Mouse (Mus musculus) neural tube, embryonic 13.5 days (tissue): ENCODE results near the gene Zic5. TPM values are rescaled to one million over a fixed set of nuclear protein-coding genes. Genes with fewer than 3 reads are reported as not detected.
A peak's percentile ranks its signal among the peaks of the same experiment; 100 is the strongest.

Experiments
- ATAC-seq: fragments of 200-750 bp; cut with Nextera tagmentation; 2 replicates; pipeline ENCODE4 v1.8.0; 2017; ENCODE audit warnings: low read depth, mild to moderate bottlenecking, moderate TSS enrichment, moderate library complexity
- H3K27ac ChIP-seq: fragments of 300-500 bp; sonication (generic); replicated peaks from 2 replicates; pipeline ENCODE4 v1.5.1; 2015; ENCODE audit warnings: moderate library complexity, mild to moderate bottlenecking, inconsistent platforms
- H3K27me3 ChIP-seq: fragments of 300-500 bp; sonication (generic); 2 replicates; pipeline ENCODE4 v1.6.1; 2015; ENCODE audit warnings: mild to moderate bottlenecking, inconsistent platforms
- H3K36me3 ChIP-seq: fragments of 300-500 bp; sonication (generic); 2 replicates; pipeline ENCODE4 v1.6.1; 2015; ENCODE audit warnings: mild to moderate bottlenecking, inconsistent platforms
- H3K4me1 ChIP-seq: fragments of 300-500 bp; sonication (generic); replicated peaks from 2 replicates; pipeline ENCODE4 v1.6.1; 2015; ENCODE audit warnings: inconsistent platforms
- H3K4me2 ChIP-seq: fragments of 300-500 bp; sonication (generic); 2 replicates; pipeline ENCODE4 v1.6.1; 2015; ENCODE audit warnings: inconsistent platforms, mild to moderate bottlenecking, moderate library complexity
- H3K4me3 ChIP-seq: fragments of 300-500 bp; sonication (generic); 2 replicates; pipeline ENCODE4 v1.5.1; 2015; ENCODE audit warnings: mild to moderate bottlenecking, inconsistent platforms
- H3K9ac ChIP-seq: fragments of 300-500 bp; sonication (generic); 2 replicates; pipeline ENCODE4 v1.6.1; 2015; ENCODE audit warnings: moderate library complexity, mild to moderate bottlenecking, inconsistent platforms
- H3K9me3 ChIP-seq: fragments of 300-500 bp; sonication (generic); 2 replicates; pipeline ENCODE4 v1.6.1; 2016; ENCODE audit warnings: inconsistent platforms
- WGBS: fragments of 180-500 bp; shearing (Covaris S2); methylation state at CpG from one replicate; pipeline ENCODE4 v1.1.7; 2015; 5-methylcytosine and 5-hydroxymethylcytosine counted together
- polyA plus RNA-seq: library from polyadenylated mRNA; unstranded; fragments of >200 nt; fragmentation: Nextera tagmentation; extraction: Ambion mirVana; gene quantifications from 2 replicates; pipeline ENCODE4 v1.2.1, GENCODE M21; 2015

Zic5 gene
- 8.4 and 8.6 TPM in 2 replicates for polyA plus RNA-seq

GRCm38 (mm10) chr14:122464763-122465741 lies at the start of gene Zic5:
Zic5 (minus strand) TSS chr14:122465677.
- peak within 1 kb of the TSS; percentile 78 for H3K9ac ChIP-seq
- peak within 1 kb of the TSS; percentile 52 for H3K4me3 ChIP-seq
- under 1% methylated on average over 60 of the region's 62 CpGs for WGBS
- peaks cover 31% of the 10 kb centered on the region for H3K4me1 ChIP-seq
- no peaks in the 10 kb centered on the region for H3K9me3 ChIP-seq
- ATAC-seq: peak; percentile 76
- no peaks in the 10 kb centered on the region for H3K36me3 ChIP-seq
- H3K27ac ChIP-seq: peak within 1 kb of the TSS; percentile 87
- peak within 1 kb of the TSS; percentile 68 for H3K4me2 ChIP-seq
- H3K27me3 ChIP-seq: peaks cover 95% of the 10 kb centered on the region

GRCm38 (mm10) chr14:122513511-122514036 lies 48.1 kb upstream of the Zic5 start:
- Histone ChIP-seq H3K9ac (no peak overlapping the region), H3K27me3 (no peaks in the 10 kb centered on the region), H3K36me3 (no peaks in the 10 kb centered on the region), H3K9me3 (no peaks in the 10 kb centered on the region), H3K27ac (no peak overlapping the region), H3K4me3 (no peak overlapping the region), H3K4me1 (no peaks in the 10 kb centered on the region), H3K4me2 (no peak overlapping the region)
- ATAC-seq: no peak
- 65% methylated on average over 1 of the region's 1 CpGs for WGBS

GRCm38 (mm10) chr14:122511519-122511918 lies 46.0 kb upstream of the Zic5 start:
- H3K4me1 ChIP-seq: no peaks in the 10 kb centered on the region
- no peak overlapping the region for H3K27ac ChIP-seq
- H3K27me3 ChIP-seq: no peaks in the 10 kb centered on the region
- ATAC-seq: no peak
- 81% methylated on average over 3 of the region's 3 CpGs for WGBS
- H3K9ac ChIP-seq: no peak overlapping the region
- no peak overlapping the region for H3K4me2 ChIP-seq
- H3K4me3 ChIP-seq: no peak overlapping the region
- H3K9me3 ChIP-seq: no peaks in the 10 kb centered on the region
- no peaks in the 10 kb centered on the region for H3K36me3 ChIP-seq

GRCm38 (mm10) chr14:122509058-122509457 lies 43.6 kb upstream of the Zic5 start:
- H3K4me3 ChIP-seq: no peak overlapping the region
- no peaks in the 10 kb centered on the region for H3K9me3 ChIP-seq
- no peaks in the 10 kb centered on the region for H3K4me1 ChIP-seq
- WGBS: 36% methylated on average over 2 of the region's 2 CpGs
- no peaks in the 10 kb centered on the region for H3K27me3 ChIP-seq
- no peak for ATAC-seq
- H3K36me3 ChIP-seq: no peaks in the 10 kb centered on the region
- no peak overlapping the region for H3K27ac ChIP-seq
- H3K4me2 ChIP-seq: no peak overlapping the region
- no peak overlapping the region for H3K9ac ChIP-seq

GRCm38 (mm10) chr14:122492015-122492414 lies 26.5 kb upstream of the Zic5 start:
- H3K9me3 ChIP-seq: peaks cover 8% of the 10 kb centered on the region; the same call in 1 of the 2 replicates
- no peak overlapping the region for H3K4me3 ChIP-seq
- H3K27me3 ChIP-seq: peaks cover 50% of the 10 kb centered on the region
- no peak overlapping the region for H3K4me2 ChIP-seq
- peaks cover 7% of the 10 kb centered on the region for H3K4me1 ChIP-seq
- ATAC-seq: no peak
- H3K9ac ChIP-seq: no peak overlapping the region
- H3K27ac ChIP-seq: no peak overlapping the region
- 69% methylated on average over 1 of the region's 1 CpGs for WGBS
- no peaks in the 10 kb centered on the region for H3K36me3 ChIP-seq

- 70% methylated on average over 6 of the region's 6 CpGs for WGBS
- Histone ChIP-seq H3K4me1 (peaks cover 7% of the 10 kb centered on the region), H3K4me2 (no peak overlapping the region)
Observed at GRCm38 (mm10) chr14:122491521-122491920, 26.0 kb upstream of the Zic5 start.

GRCm38 (mm10) chr14:122490441-122491328 lies 25.2 kb upstream of the Zic5 start, which contains the start of gene Gm10837:
Gm10837 (plus strand) TSS chr14:122490586.
- ATAC-seq: peak; percentile 83
- Histone ChIP-seq H3K4me3 (peak within 1 kb of the TSS; percentile 34), H3K9me3 (peaks cover 8% of the 10 kb centered on the region; the same call in 1 of the 2 replicates), H3K27ac (peak within 1 kb of the TSS; percentile 74), H3K27me3 (peaks cover 63% of the 10 kb centered on the region), H3K9ac (peak within 1 kb of the TSS; percentile 60), H3K36me3 (no peaks in the 10 kb centered on the region), H3K4me2 (peak within 1 kb of the TSS; percentile 51), H3K4me1 (peaks cover 7% of the 10 kb centered on the region)
- 1% methylated on average over 44 of the region's 51 CpGs for WGBS

More at GRCm38 (mm10) chr14:122491521-122491920, 26.0 kb upstream of the Zic5 start:
- Histone ChIP-seq H3K4me3 (no peak overlapping the region), H3K9me3 (peaks cover 8% of the 10 kb centered on the region; the same call in 1 of the 2 replicates), H3K9ac (no peak overlapping the region), H3K27ac (peak overlapping the region; percentile 74; the same call in 1 of the 2 replicates), H3K36me3 (no peaks in the 10 kb centered on the region), H3K27me3 (peaks cover 55% of the 10 kb centered on the region)
- ATAC-seq: no peak

- 3% methylated on average over 12 of the region's 12 CpGs for WGBS
- Histone ChIP-seq H3K4me2 (peak overlapping the region; percentile 51), H3K4me3 (peak overlapping the region; percentile 34; the same call in 1 of the 2 replicates), H3K27me3 (peaks cover 71% of the 10 kb centered on the region), H3K36me3 (no peaks in the 10 kb centered on the region), H3K9me3 (peaks cover 8% of the 10 kb centered on the region; the same call in 1 of the 2 replicates), H3K27ac (peak overlapping the region; percentile 38), H3K4me1 (peaks cover 12% of the 10 kb centered on the region), H3K9ac (no peak overlapping the region; the same call in 1 of the 2 replicates)
- peak; percentile 51; the same call in 1 of the 2 replicates for ATAC-seq
Observed at GRCm38 (mm10) chr14:122489686-122490414, 24.4 kb upstream of the Zic5 start.

GRCm38 (mm10) chr14:122489041-122489440 lies 23.6 kb upstream of the Zic5 start:
- 2% methylated on average over 5 of the region's 5 CpGs for WGBS
- Histone ChIP-seq H3K4me1 (peaks cover 16% of the 10 kb centered on the region), H3K9ac (no peak overlapping the region), H3K9me3 (peaks cover 4% of the 10 kb centered on the region; the same call in 1 of the 2 replicates), H3K27ac (0 out of 2 replicates have a peak overlapping the region, but pooled peaks have one; percentile 6), H3K4me3 (no peak overlapping the region), H3K4me2 (peak overlapping the region; percentile 51), H3K36me3 (no peaks in the 10 kb centered on the region), H3K27me3 (peaks cover 79% of the 10 kb centered on the region)
- ATAC-seq: no peak

GRCm38 (mm10) chr14:122487366-122487765 lies 21.9 kb upstream of the Zic5 start:
- no peaks in the 10 kb centered on the region for H3K36me3 ChIP-seq
- peaks cover 23% of the 10 kb centered on the region for H3K4me1 ChIP-seq
- H3K4me3 ChIP-seq: no peak overlapping the region
- H3K4me2 ChIP-seq: peak overlapping the region; percentile 14; the same call in 1 of the 2 replicates
- H3K9ac ChIP-seq: no peak overlapping the region
- 0 out of 2 replicates have a peak overlapping the region, but pooled peaks have one; percentile 38 for H3K27ac ChIP-seq
- no peaks in the 10 kb centered on the region for H3K9me3 ChIP-seq
- peaks cover 84% of the 10 kb centered on the region for H3K27me3 ChIP-seq
- 5% methylated on average over 5 of the region's 5 CpGs for WGBS
- ATAC-seq: no peak

- Histone ChIP-seq H3K4me2 (no peak overlapping the region), H3K4me1 (peaks cover 27% of the 10 kb centered on the region), H3K9ac (no peak overlapping the region), H3K27me3 (peaks cover 89% of the 10 kb centered on the region), H3K4me3 (no peak overlapping the region), H3K36me3 (no peaks in the 10 kb centered on the region), H3K9me3 (no peaks in the 10 kb centered on the region), H3K27ac (no peak overlapping the region)
- ATAC-seq: no peak
- WGBS: 8% methylated on average over 1 of the region's 1 CpGs
Observed at GRCm38 (mm10) chr14:122486611-122487010, 21.1 kb upstream of the Zic5 start.
